Mouse (Mus musculus): ENCODE measurements around the gene Aoc1. TPM values are rescaled to one million over a fixed set of nuclear protein-coding genes. Genes with fewer than 3 reads are reported as not detected.

Gene Aoc1
- polyA plus RNA-seq, 1 experiment from 2014 or later: not detected

DNA sequence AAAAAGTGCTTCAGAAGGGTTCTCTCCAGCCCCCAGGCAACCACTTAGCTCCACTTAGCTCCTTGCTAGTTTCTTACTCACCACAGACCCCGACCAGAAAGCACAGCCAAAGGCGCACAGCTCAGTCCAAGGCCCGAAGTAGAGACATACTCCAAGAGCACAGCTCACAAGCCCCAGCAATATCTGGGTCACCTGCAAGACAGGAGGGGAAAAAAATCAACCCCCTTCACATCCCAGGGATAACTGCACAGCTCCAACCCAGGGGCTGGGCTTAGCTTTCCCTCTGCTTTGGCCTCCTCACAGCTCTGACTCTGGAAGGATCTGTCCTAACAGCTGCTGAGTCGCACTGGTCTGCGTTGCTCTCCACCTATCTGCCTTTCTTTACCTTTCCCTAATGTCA lies 36.5 kb upstream of the Aoc1 start:
- no peaks in the 10 kb centered on the region for H3K9me3 ChIP-seq (ENCODE audit: control insufficient read depth, low read length)
- no peak overlapping the region for H3K4me2 ChIP-seq (ENCODE audit: low read depth)
- H3K9ac ChIP-seq (ENCODE audit: low read length): no peak overlapping the region
- no peak for DNase-seq (ENCODE audit: low spot score)
- H3K36me3 ChIP-seq (ENCODE audit: control insufficient read depth, insufficient read depth, low read length): no peaks in the 10 kb centered on the region
- no peak overlapping the region for H3K4me3 ChIP-seq (ENCODE audit: low read depth, low read length)
- no peak overlapping the region for H3K27ac ChIP-seq (ENCODE audit: low read depth, low read length)
- no peaks in the 10 kb centered on the region for H3K27me3 ChIP-seq (ENCODE audit: control insufficient read depth, insufficient read depth, low read length)
- WGBS: 90% methylated on average over 5 of the region's 5 CpGs
- H3K4me1 ChIP-seq (ENCODE audit: control insufficient read depth, insufficient read depth, low read length): no peaks in the 10 kb centered on the region
- ATAC-seq (ENCODE audit: insufficient read depth, low FRiP score, low TSS enrichment): no peak

DNA sequence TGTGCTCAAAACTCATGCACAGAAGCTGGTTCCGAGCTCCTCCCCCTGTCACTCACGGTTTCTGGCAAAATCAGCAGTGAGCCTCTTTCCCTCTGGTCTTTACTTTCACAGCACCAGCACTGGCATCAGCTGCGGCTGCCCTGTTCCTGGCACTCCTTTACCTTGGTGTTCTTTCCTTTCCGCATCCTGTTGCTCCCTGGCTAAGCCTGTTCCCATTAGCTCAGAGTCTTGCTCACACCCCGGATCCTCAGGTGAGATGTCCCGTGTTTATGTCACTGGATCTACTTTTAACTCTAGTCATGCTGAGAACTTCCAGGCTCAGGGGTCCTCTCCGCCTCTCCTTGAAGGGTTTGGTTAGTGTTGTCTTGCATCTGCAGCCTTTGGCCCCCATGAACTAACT lies 35.2 kb upstream of the Aoc1 start:
- DNase-seq (ENCODE audit: low spot score): no peak
- H3K4me1 ChIP-seq (ENCODE audit: control insufficient read depth, insufficient read depth, low read length): no peaks in the 10 kb centered on the region
- 88% methylated on average over 7 of the region's 7 CpGs for WGBS
- no peak overlapping the region for H3K27ac ChIP-seq (ENCODE audit: low read depth, low read length)
- no peak overlapping the region for H3K9ac ChIP-seq (ENCODE audit: low read length)
- H3K4me2 ChIP-seq (ENCODE audit: low read depth): no peak overlapping the region
- no peaks in the 10 kb centered on the region for H3K9me3 ChIP-seq (ENCODE audit: control insufficient read depth, low read length)
- no peak overlapping the region for H3K4me3 ChIP-seq (ENCODE audit: low read depth, low read length)
- H3K36me3 ChIP-seq (ENCODE audit: control insufficient read depth, insufficient read depth, low read length): no peaks in the 10 kb centered on the region
- no peaks in the 10 kb centered on the region for H3K27me3 ChIP-seq (ENCODE audit: control insufficient read depth, insufficient read depth, low read length)
- ATAC-seq (ENCODE audit: insufficient read depth, low FRiP score, low TSS enrichment): no peak

DNA sequence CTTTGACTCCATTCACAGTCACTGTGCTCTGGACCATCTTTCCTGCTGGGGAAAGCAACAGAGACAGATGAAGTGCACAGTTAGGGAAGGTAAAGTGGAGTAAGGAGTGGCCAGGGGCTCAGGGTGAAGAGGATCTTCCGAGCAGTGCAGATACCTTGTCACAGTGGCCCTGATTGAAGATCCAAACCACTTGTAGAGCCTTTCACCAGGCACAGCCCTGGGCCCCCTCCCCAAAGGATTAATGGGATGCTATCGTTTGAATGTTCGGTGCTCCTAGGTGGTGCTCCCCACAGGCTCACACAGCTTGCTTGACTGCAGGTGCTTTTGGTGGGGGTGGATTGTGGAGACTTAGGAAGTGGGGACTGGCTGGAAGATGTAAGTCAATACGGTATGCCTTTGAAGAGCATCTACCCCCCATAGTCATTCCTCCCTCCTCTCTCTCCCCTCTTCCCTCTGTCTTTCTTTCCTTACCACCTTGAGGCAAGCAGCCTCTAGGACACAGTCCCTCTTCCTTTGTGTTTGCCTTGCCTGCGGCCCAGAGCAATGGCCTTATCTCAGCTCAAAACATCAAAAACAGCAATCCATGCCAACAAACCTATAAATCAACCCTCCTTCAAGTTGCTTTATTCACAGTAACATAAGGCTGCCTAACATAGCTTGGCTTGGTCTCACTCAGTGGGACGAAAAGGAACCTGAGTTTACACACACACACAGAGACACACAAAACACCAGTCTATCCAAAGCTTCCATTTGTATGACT lies 34.2 kb upstream of the Aoc1 start:
- WGBS: 73% methylated on average over 6 of the region's 6 CpGs

DNA sequence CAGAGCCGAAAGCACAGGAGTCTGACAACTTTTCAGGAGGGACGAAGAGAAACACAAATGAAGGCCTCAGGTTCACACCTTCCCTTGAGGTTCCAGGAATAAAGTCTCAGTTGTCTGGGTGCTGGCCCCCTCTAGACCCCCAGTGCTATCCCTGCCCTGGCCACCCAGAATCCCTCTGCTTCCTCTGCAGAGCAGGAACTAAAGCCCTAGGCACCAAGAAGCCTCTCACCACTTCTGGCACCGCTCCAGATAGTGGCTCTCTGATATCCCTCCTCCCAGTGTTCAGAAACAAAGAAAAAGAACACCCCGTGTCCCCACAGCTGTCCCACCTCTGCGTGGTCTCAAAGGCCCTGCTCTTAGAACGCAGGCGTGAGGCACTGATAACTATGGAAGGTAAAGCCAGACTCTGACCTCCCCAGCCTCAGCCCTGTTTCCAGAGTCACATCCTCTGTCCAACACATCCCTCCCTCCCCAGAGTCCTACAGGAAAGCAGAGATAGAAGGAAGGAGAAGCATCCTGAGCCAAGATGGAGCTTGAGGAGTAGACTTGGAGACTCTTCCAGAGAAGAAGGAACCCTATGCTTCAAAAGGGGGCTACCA lies 32.2 kb upstream of the Aoc1 start, which contains the start of gene Tmem176a:
TSS of gene Tmem176a (plus strand) at position 549 of the 599 bp plus-strand sequence.
- DNase-seq (ENCODE audit: low spot score): peak; percentile 47

More for the DNA sequence above, 34.2 kb upstream of the Aoc1 start:
- H3K27ac ChIP-seq (ENCODE audit: low read depth, low read length): no peak overlapping the region
- no peak overlapping the region for H3K4me3 ChIP-seq (ENCODE audit: low read depth, low read length)
- no peaks in the 10 kb centered on the region for H3K36me3 ChIP-seq (ENCODE audit: control insufficient read depth, insufficient read depth, low read length)
- no peaks in the 10 kb centered on the region for H3K4me1 ChIP-seq (ENCODE audit: control insufficient read depth, insufficient read depth, low read length)
- no peak for DNase-seq (ENCODE audit: low spot score)
- no peaks in the 10 kb centered on the region for H3K27me3 ChIP-seq (ENCODE audit: control insufficient read depth, insufficient read depth, low read length)
- H3K9ac ChIP-seq (ENCODE audit: low read length): no peak overlapping the region
- no peak overlapping the region for H3K4me2 ChIP-seq (ENCODE audit: low read depth)
- ATAC-seq (ENCODE audit: insufficient read depth, low FRiP score, low TSS enrichment): no peak
- no peaks in the 10 kb centered on the region for H3K9me3 ChIP-seq (ENCODE audit: control insufficient read depth, low read length)

GRCm38 (mm10) chr6:48840973-48841625 lies 31.6 kb upstream of the Aoc1 start, which contains the start of gene Tmem176b:
Gene Tmem176b, minus strand, starts transcription at chr6:48841496.
- Histone ChIP-seq H3K27ac (ENCODE audit: low read depth, low read length) (no peak within 1 kb of the TSS), H3K27me3 (ENCODE audit: control insufficient read depth, insufficient read depth, low read length) (no peaks in the 10 kb centered on the region), H3K9ac (ENCODE audit: low read length) (peak within 1 kb of the TSS; percentile 14), H3K9me3 (ENCODE audit: control insufficient read depth, low read length) (no peaks in the 10 kb centered on the region), H3K4me1 (ENCODE audit: control insufficient read depth, insufficient read depth, low read length) (no peaks in the 10 kb centered on the region), H3K36me3 (ENCODE audit: control insufficient read depth, insufficient read depth, low read length) (no peaks in the 10 kb centered on the region), H3K4me3 (ENCODE audit: low read depth, low read length) (peak within 1 kb of the TSS; percentile 18; the same call in 1 of the 2 replicates), H3K4me2 (ENCODE audit: low read depth) (peak within 1 kb of the TSS; percentile 35)
- ATAC-seq (ENCODE audit: insufficient read depth, low FRiP score, low TSS enrichment): peak; percentile 50; the same call in 1 of the 2 replicates
- peak; percentile 76 for DNase-seq (ENCODE audit: low spot score)
- 26% methylated on average over 6 of the region's 6 CpGs for WGBS

More for the DNA sequence above, 32.2 kb upstream of the Aoc1 start, which contains the start of gene Tmem176a:
- WGBS: 47% methylated on average over 7 of the region's 7 CpGs
- Histone ChIP-seq H3K27me3 (ENCODE audit: control insufficient read depth, insufficient read depth, low read length) (no peaks in the 10 kb centered on the region), H3K4me1 (ENCODE audit: control insufficient read depth, insufficient read depth, low read length) (no peaks in the 10 kb centered on the region), H3K9me3 (ENCODE audit: control insufficient read depth, low read length) (no peaks in the 10 kb centered on the region), H3K27ac (ENCODE audit: low read depth, low read length) (no peak within 1 kb of the TSS), H3K4me3 (ENCODE audit: low read depth, low read length) (peak within 1 kb of the TSS; percentile 18; the same call in 1 of the 2 replicates), H3K4me2 (ENCODE audit: low read depth) (peak within 1 kb of the TSS; percentile 35), H3K9ac (ENCODE audit: low read length) (peak within 1 kb of the TSS; percentile 14), H3K36me3 (ENCODE audit: control insufficient read depth, insufficient read depth, low read length) (no peaks in the 10 kb centered on the region)
- ATAC-seq (ENCODE audit: insufficient read depth, low FRiP score, low TSS enrichment): no peak

DNA sequence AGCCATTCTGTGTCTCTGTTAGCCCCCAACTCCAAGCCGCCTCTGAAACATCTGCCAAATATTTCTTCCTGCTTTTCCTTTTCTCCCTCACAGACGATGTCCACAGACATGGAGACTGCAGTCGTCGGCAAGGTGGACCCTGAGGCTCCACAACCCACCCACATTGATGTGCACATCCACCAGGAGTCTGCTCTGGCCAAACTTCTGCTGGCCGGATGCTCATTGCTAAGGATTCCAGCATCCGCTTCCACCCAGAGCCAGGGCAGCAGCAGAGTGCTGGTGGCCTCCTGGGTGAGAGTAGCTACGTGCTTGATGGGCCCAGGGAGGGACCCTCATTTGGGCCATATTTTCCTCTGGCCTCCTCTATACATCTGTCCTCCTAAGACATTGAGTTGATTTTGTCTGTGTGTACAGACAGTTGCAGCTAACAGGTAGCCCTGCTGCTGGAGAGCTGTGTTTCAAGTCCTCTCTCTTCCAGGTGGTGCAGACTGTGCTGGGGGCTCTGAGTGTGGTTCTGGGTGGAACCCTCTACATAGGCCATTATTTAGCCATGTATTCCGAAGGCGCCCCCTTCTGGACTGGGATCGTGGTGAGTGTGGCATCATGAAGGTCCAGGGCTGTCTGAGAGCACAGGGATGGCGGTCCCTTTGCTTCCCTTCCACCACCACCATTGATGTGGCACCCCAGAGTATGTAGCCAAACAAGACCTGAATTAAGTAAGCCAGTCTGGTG lies 30.4 kb upstream of the Aoc1 start:
- Histone ChIP-seq H3K9me3 (ENCODE audit: control insufficient read depth, low read length) (no peaks in the 10 kb centered on the region), H3K4me1 (ENCODE audit: control insufficient read depth, insufficient read depth, low read length) (no peaks in the 10 kb centered on the region), H3K27ac (ENCODE audit: low read depth, low read length) (no peak overlapping the region), H3K9ac (ENCODE audit: low read length) (no peak overlapping the region), H3K4me2 (ENCODE audit: low read depth) (no peak overlapping the region), H3K4me3 (ENCODE audit: low read depth, low read length) (no peak overlapping the region), H3K36me3 (ENCODE audit: control insufficient read depth, insufficient read depth, low read length) (no peaks in the 10 kb centered on the region), H3K27me3 (ENCODE audit: control insufficient read depth, insufficient read depth, low read length) (no peaks in the 10 kb centered on the region)
- DNase-seq (ENCODE audit: low spot score): no peak
- ATAC-seq (ENCODE audit: insufficient read depth, low FRiP score, low TSS enrichment): no peak
- WGBS: 76% methylated on average over 11 of the region's 11 CpGs

DNA sequence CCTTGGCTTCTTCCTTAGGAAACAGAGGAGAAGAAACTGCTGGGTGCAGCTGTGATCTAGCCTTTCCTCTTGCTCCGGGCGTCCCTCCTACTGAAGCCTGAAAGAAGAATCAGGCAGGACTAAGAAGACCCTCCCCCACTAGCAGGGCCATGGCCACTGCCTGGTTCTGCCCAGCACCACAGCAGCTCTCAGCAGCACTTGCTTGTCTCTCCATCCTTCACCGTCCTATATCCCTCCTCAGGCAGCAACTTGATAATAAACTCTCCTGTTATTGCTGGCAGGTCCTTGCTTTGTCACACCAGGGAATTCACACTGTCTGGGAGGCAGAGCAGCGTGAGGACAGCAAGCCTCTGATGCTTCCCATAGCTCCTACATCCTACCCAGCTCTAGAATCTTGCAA lies 27.6 kb upstream of the Aoc1 start:
- H3K4me3 ChIP-seq (ENCODE audit: low read depth, low read length): no peak overlapping the region
- H3K27ac ChIP-seq (ENCODE audit: low read depth, low read length): no peak overlapping the region
- ATAC-seq (ENCODE audit: insufficient read depth, low FRiP score, low TSS enrichment) (no peak), DNase-seq (ENCODE audit: low spot score) (no peak)
- no peak overlapping the region for H3K9ac ChIP-seq (ENCODE audit: low read length)
- H3K27me3 ChIP-seq (ENCODE audit: control insufficient read depth, insufficient read depth, low read length): no peaks in the 10 kb centered on the region
- no peak overlapping the region for H3K4me2 ChIP-seq (ENCODE audit: low read depth)
- H3K4me1 ChIP-seq (ENCODE audit: control insufficient read depth, insufficient read depth, low read length): no peaks in the 10 kb centered on the region
- no peaks in the 10 kb centered on the region for H3K9me3 ChIP-seq (ENCODE audit: control insufficient read depth, low read length)
- H3K36me3 ChIP-seq (ENCODE audit: control insufficient read depth, insufficient read depth, low read length): no peaks in the 10 kb centered on the region
- 71% methylated on average over 4 of the region's 4 CpGs for WGBS

GRCm38 (mm10) chr6:48851820-48852491 lies 20.7 kb upstream of the Aoc1 start:
- Histone ChIP-seq H3K36me3 (ENCODE audit: control insufficient read depth, insufficient read depth, low read length) (no peaks in the 10 kb centered on the region), H3K9me3 (ENCODE audit: control insufficient read depth, low read length) (no peaks in the 10 kb centered on the region), H3K4me2 (ENCODE audit: low read depth) (peak overlapping the region; percentile 60), H3K4me1 (ENCODE audit: control insufficient read depth, insufficient read depth, low read length) (no peaks in the 10 kb centered on the region), H3K9ac (ENCODE audit: low read length) (peak overlapping the region; percentile 47), H3K4me3 (ENCODE audit: low read depth, low read length) (peak overlapping the region; percentile 27), H3K27ac (ENCODE audit: low read depth, low read length) (peak overlapping the region; percentile 60; the same call in 1 of the 2 replicates), H3K27me3 (ENCODE audit: control insufficient read depth, insufficient read depth, low read length) (no peaks in the 10 kb centered on the region)
- WGBS: under 1% methylated on average over 29 of the region's 29 CpGs
- ATAC-seq (ENCODE audit: insufficient read depth, low FRiP score, low TSS enrichment) (no peak), DNase-seq (ENCODE audit: low spot score) (peak; percentile 73)
